Mouse (Mus musculus) lung, adult 10 weeks (tissue): Measurements from ENCODE around the gene Phf13. TPM values are rescaled to one million over a fixed set of nuclear protein-coding genes. Genes with fewer than 3 reads are reported as not detected.

Experiments used
- polyA plus RNA-seq: library from polyadenylated mRNA; stranded (reverse); fragments of 350-450 nt; fragmentation: Illumina TruSeq; extraction: RNeasy Lipid Tissue Mini Kit (QIAGEN cat#74804); gene quantifications from one replicate; pipeline ENCODE4 v1.2.3, GENCODE M21; 2014; ENCODE audit warnings: low read depth, low replicate concordance; ENCODE audit not compliant: insufficient read depth

Gene Phf13
- 7.4 TPM for polyA plus RNA-seq

GRCm38 (mm10) chr4:151996173-151996950 lies at the start of gene Phf13:
Gene Phf13 (minus strand): TSS chr4:151996258.

GRCm38 (mm10) chr4:152038985-152039830 lies 43.1 kb upstream of the Phf13 start, which contains the start of gene Nol9:
Gene Nol9 (plus strand): TSS chr4:152039321.

GRCm38 (mm10) chr4:152038225-152038984 lies 42.3 kb upstream of the Phf13 start, which contains the start of gene Tas1r1:
Gene Tas1r1 (minus strand): TSS chr4:152038568.

GRCm38 (mm10) chr4:152027524-152027923 lies 31.5 kb upstream of the Phf13 start, which contains the start of gene Zbtb48:
Gene Zbtb48 (minus strand): TSS chr4:152027671.

DNA sequence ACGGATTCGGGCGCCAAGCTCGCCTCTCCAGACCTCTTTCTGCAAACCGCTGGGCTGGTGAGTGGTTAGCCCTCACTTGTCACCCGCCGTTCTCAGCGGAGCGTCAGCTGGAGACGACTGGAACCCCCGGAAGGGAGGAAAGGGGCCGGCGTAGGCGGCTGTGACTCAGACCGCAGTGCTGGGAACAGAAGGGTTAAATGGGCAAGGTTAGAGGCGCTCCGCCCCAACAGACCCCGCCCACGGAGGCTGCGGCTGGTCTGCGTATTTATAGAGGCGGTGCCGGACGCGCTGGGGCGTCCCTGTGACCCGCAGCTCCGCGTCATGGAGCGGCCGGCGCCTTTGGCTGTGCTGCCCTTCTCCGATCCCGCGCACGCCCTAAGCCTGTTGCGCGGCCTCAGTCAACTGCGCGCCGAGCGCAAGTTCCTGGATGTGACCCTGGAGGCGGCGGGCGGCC lies 12.6 kb upstream of the Phf13 start, which contains the start of gene Klhl21:
TSS of gene Klhl21 (plus strand) at position 182 of the 454 bp plus-strand sequence.

GRCm38 (mm10) chr4:151988342-151989109 lies 7.5 kb downstream of the Phf13 start, which contains the start of gene Thap3:
Gene Thap3 (minus strand): TSS chr4:151988997.

Other genes starting within 250 kb of the Phf13 start
- 37.9 TPM for gene Camta1, start 134.4 kb downstream of the Phf13 start, polyA plus RNA-seq
- gene Dnajc11, start 62.6 kb downstream of the Phf13 start, polyA plus RNA-seq, result 17.7 TPM
- 30.8 TPM for gene Thap3, start 7.3 kb downstream of the Phf13 start, polyA plus RNA-seq
- gene Klhl21, start 12.5 kb upstream of the Phf13 start, polyA plus RNA-seq, result 11.9 TPM
- 9.2 TPM for gene Zbtb48, start 31.4 kb upstream of the Phf13 start, polyA plus RNA-seq
- not detected for gene Tas1r1, start 42.3 kb upstream of the Phf13 start, polyA plus RNA-seq
- gene Nol9, start 43.1 kb upstream of the Phf13 start, polyA plus RNA-seq, result 8.4 TPM
- 9.4 TPM for gene Plekhg5, start 76.2 kb upstream of the Phf13 start, polyA plus RNA-seq
- gene Tnfrsf25, start 119.7 kb upstream of the Phf13 start, polyA plus RNA-seq, result 3.8 TPM
- 2.4 TPM for gene Espn, start 156.1 kb upstream of the Phf13 start, polyA plus RNA-seq
- gene Hes2, start 162.6 kb upstream of the Phf13 start, polyA plus RNA-seq, result 3.3 TPM
- gene Acot7, start 181.9 kb upstream of the Phf13 start, polyA plus RNA-seq, result 118 TPM